11 mouse cellular contexts compared by ENCODE assay signal in genomic region chr7:67425581-67425980, GRCm38 (mm10). TPM values are rescaled to one million over a fixed set of nuclear protein-coding genes. Genes with fewer than 3 reads are reported as not detected.
A peak's percentile ranks its signal among the peaks of the same experiment; 100 is the strongest.
DNase-seq lines count a peak whose midpoint lies in the region; ATAC-seq and TF ChIP-seq lines count a peak whose summit lies in the region.
"Had no signal": no experiment of that assay in that cellular context is flagged by ENCODE, and none has a peak within 500 bp of the region (broad histone marks: within the 10 kb centered on the region; RNA-seq: fewer than 3 reads in every experiment).

No protein-coding gene starts in this region.

- WGBS in heart, embryonic 13.5 days, result 52% methylated on average over 1 of the region's 1 CpGs
- 32% methylated on average over 1 of the region's 1 CpGs for WGBS in lung, embryonic 15.5 days
- WGBS in lung, postnatal 0 days, result 40% methylated on average over 1 of the region's 1 CpGs
- WGBS in stomach, embryonic 15.5 days, result 40% methylated on average over 1 of the region's 1 CpGs
- WGBS in intestine, embryonic 15.5 days, result 56% methylated on average over 1 of the region's 1 CpGs

- H3K36me3 ChIP-seq in heart, embryonic 13.5 days, result no peaks in the 10 kb centered on the region
- H3K36me3 ChIP-seq in lung, embryonic 15.5 days, result no peaks in the 10 kb centered on the region
- no peaks in the 10 kb centered on the region for H3K36me3 ChIP-seq in lung, postnatal 0 days (ENCODE audit: insufficient read depth, low read length)
- H3K36me3 ChIP-seq in stomach, embryonic 15.5 days, result no peaks in the 10 kb centered on the region
- H3K36me3 ChIP-seq in intestine, embryonic 15.5 days, result no peaks in the 10 kb centered on the region
- H3K36me3 ChIP-seq: forebrain, embryonic 15.5 days had no signal

- H3K9ac ChIP-seq in heart, embryonic 13.5 days, result no peak overlapping the region
- no peak overlapping the region for H3K9ac ChIP-seq in lung, embryonic 15.5 days
- no peak overlapping the region for H3K9ac ChIP-seq in lung, postnatal 0 days (replicated peaks; ENCODE audit: low read depth)
- no peak overlapping the region for H3K9ac ChIP-seq in stomach, embryonic 15.5 days
- H3K9ac ChIP-seq in intestine, embryonic 15.5 days, result no peak overlapping the region
- H3K9ac ChIP-seq: forebrain, embryonic 15.5 days had no signal

- no peaks in the 10 kb centered on the region for H3K9me3 ChIP-seq in heart, embryonic 13.5 days
- H3K9me3 ChIP-seq in lung, embryonic 15.5 days, result no peaks in the 10 kb centered on the region
- no peaks in the 10 kb centered on the region for H3K9me3 ChIP-seq in lung, postnatal 0 days (ENCODE audit: low read length)
- no peaks in the 10 kb centered on the region for H3K9me3 ChIP-seq in stomach, embryonic 15.5 days
- H3K9me3 ChIP-seq in intestine, embryonic 15.5 days, result no peaks in the 10 kb centered on the region
- H3K9me3 ChIP-seq: forebrain, embryonic 15.5 days had no signal

- no peaks in the 10 kb centered on the region for H3K27me3 ChIP-seq in heart, embryonic 13.5 days (replicated peaks)
- no peaks in the 10 kb centered on the region for H3K27me3 ChIP-seq in lung, embryonic 15.5 days
- H3K27me3 ChIP-seq in lung, postnatal 0 days (replicated peaks; ENCODE audit: insufficient read depth, low read length), result no peaks in the 10 kb centered on the region
- H3K27me3 ChIP-seq in stomach, embryonic 15.5 days (replicated peaks), result no peaks in the 10 kb centered on the region
- no peaks in the 10 kb centered on the region for H3K27me3 ChIP-seq in intestine, embryonic 15.5 days (replicated peaks)
- H3K27me3 ChIP-seq: forebrain, embryonic 15.5 days had no signal

- peaks cover 36% of the 10 kb centered on the region for H3K4me1 ChIP-seq in heart, embryonic 13.5 days
- H3K4me1 ChIP-seq in lung, embryonic 15.5 days, result peaks cover 16% of the 10 kb centered on the region
- peaks cover 13% of the 10 kb centered on the region for H3K4me1 ChIP-seq in lung, postnatal 0 days (ENCODE audit: insufficient read depth, low read depth, low read length)
- 0 out of 2 replicates have a peak, but pooled peaks cover 6% of the 10 kb centered on the region for H3K4me1 ChIP-seq in stomach, embryonic 15.5 days
- H3K4me1 ChIP-seq in intestine, embryonic 15.5 days (replicated peaks), result 0 out of 2 replicates have a peak, but pooled peaks cover 3% of the 10 kb centered on the region

- TF ChIP-seq EP300 in lung, postnatal 0 days (IDR thresholded peaks at IDR 0.05), result peak; percentile 16; the same call in 1 of the 2 replicates

- H3K4me2 ChIP-seq in heart, embryonic 13.5 days, result no peak overlapping the region
- H3K4me2 ChIP-seq in lung, embryonic 15.5 days, result no peak overlapping the region
- 0 out of 2 replicates have a peak overlapping the region, but pooled peaks have one; percentile 1 for H3K4me2 ChIP-seq in lung, postnatal 0 days (replicated peaks; ENCODE audit: low read depth, low read length)
- H3K4me2 ChIP-seq in stomach, embryonic 15.5 days, result no peak overlapping the region
- no peak overlapping the region for H3K4me2 ChIP-seq in intestine, embryonic 15.5 days (replicated peaks)
- H3K4me2 ChIP-seq: forebrain, embryonic 15.5 days had no signal

- peak overlapping the region; percentile 31; the same call in 1 of the 2 replicates for H3K27ac ChIP-seq in heart, embryonic 13.5 days (replicated peaks)
- peak overlapping the region; percentile 67 for H3K27ac ChIP-seq in lung, embryonic 15.5 days
- peak overlapping the region; percentile 67 for H3K27ac ChIP-seq in lung, postnatal 0 days (ENCODE audit: low read length)
- H3K27ac ChIP-seq in stomach, embryonic 15.5 days, result 0 out of 2 replicates have a peak overlapping the region, but pooled peaks have one; percentile 9
- H3K27ac ChIP-seq in intestine, embryonic 15.5 days, result no peak overlapping the region
- H3K27ac ChIP-seq: forebrain, embryonic 15.5 days had no signal

- no peak overlapping the region for H3K4me3 ChIP-seq in heart, embryonic 13.5 days
- no peak overlapping the region for H3K4me3 ChIP-seq in lung, embryonic 15.5 days
- H3K4me3 ChIP-seq in lung, postnatal 0 days (ENCODE audit: low read depth, low read length), result no peak overlapping the region
- no peak overlapping the region for H3K4me3 ChIP-seq in stomach, embryonic 15.5 days (replicated peaks)
- no peak overlapping the region for H3K4me3 ChIP-seq in intestine, embryonic 15.5 days (replicated peaks)
- H3K4me3 ChIP-seq: forebrain, embryonic 15.5 days had no signal

- TF ChIP-seq CTCF in lung, postnatal 0 days (IDR thresholded peaks at IDR 0.05), result 0 out of 2 replicates have a peak, but pooled peaks have one; percentile 10

- no peak for DNase-seq in heart, adult 18-20 months
- no peak for DNase-seq in lung, postnatal 14 days
- peak; percentile 87 for DNase-seq in lung, postnatal 0 days (ENCODE audit: low spot score)
- no peak for DNase-seq in right cerebral cortex, adult 2 months (ENCODE audit: low spot score in 2 of 2)
- DNase-seq: heart, postnatal 14 days had no signal

- no peak for ATAC-seq in heart, embryonic 13.5 days (ENCODE audit: extremely low read depth, insufficient number of reproducible peaks, low FRiP score, low TSS enrichment)
- ATAC-seq in lung, embryonic 15.5 days (ENCODE audit: borderline replicate concordance, extremely low read depth, low FRiP score, low TSS enrichment), result no peak
- peak; percentile 77 for ATAC-seq in lung, postnatal 0 days
- ATAC-seq in stomach, embryonic 15.5 days (ENCODE audit: insufficient read depth, low FRiP score, low read depth), result no peak
- no peak for ATAC-seq in intestine, embryonic 15.5 days
- ATAC-seq: activated CD4-positive, CD25-positive, alpha-beta regulatory T cell, adult 4 months; forebrain, embryonic 15.5 days had no signal

RNA-seq across cellular contexts. Expression of gene Mef2a, which starts 52.9 kb away (rescaled TPM):
- polyA plus RNA-seq in heart, embryonic 13.5 days (2015; fragmentation: Nextera tagmentation; extraction: Ambion mirVana), result 73.7 and 82.1 TPM in 2 replicates
- total RNA-seq in heart, adult 18-20 months (2021), result 100 to 1,000 TPM; 131 to 135 TPM
- 48.8 and 56.3 TPM in 2 replicates for polyA plus RNA-seq in lung, embryonic 15.5 days (2015; fragmentation: Nextera tagmentation; extraction: Ambion mirVana)
- polyA plus RNA-seq in lung, postnatal 0 days (2015; fragmentation: Nextera tagmentation; extraction: Ambion mirVana), result 59.4 and 73.6 TPM in 2 replicates
- polyA plus RNA-seq in stomach, embryonic 15.5 days (2015; fragmentation: Nextera tagmentation; extraction: Ambion mirVana), result 36.0 and 38.4 TPM in 2 replicates
- 25.1 and 30.7 TPM in 2 replicates for polyA plus RNA-seq in intestine, embryonic 15.5 days (2015; fragmentation: Nextera tagmentation; extraction: Ambion mirVana)
